Comparison of ENCODE assay signal across 10 mouse cellular contexts in genomic region chr19:60950056-60950869, GRCm38 (mm10).
DNase-seq lines count a peak whose midpoint lies in the region; ATAC-seq lines count a peak whose summit lies in the region.
"Had no signal": no experiment of that assay in that cellular context is flagged by ENCODE, and none has a peak within 500 bp of the region (broad histone marks: within the 10 kb centered on the region; RNA-seq: fewer than 3 reads in every experiment).

No protein-coding gene starts in this region.

- H3K9me3 ChIP-seq in intestine, embryonic 14.5 days (ENCODE audit: control insufficient read depth, low read length): no peaks in the 10 kb centered on the region
- H3K9me3 ChIP-seq in intestine, embryonic 16.5 days (ENCODE audit: control insufficient read depth, low read length): no peaks in the 10 kb centered on the region
- H3K9me3 ChIP-seq in limb, embryonic 10.5 days (replicated peaks): no peaks in the 10 kb centered on the region
- H3K9me3 ChIP-seq: embryonic facial prominence, embryonic 12.5 days had no signal

- H3K9ac ChIP-seq in intestine, embryonic 14.5 days (ENCODE audit: low read length): no peak overlapping the region
- H3K9ac ChIP-seq in intestine, embryonic 16.5 days (ENCODE audit: low read depth, low read length): no peak overlapping the region
- H3K9ac ChIP-seq: embryonic facial prominence, embryonic 12.5 days had no signal

- WGBS in intestine, embryonic 14.5 days: 76% methylated on average over 7 of the region's 7 CpGs
- 81% methylated on average over 7 of the region's 7 CpGs for WGBS in intestine, embryonic 16.5 days
- WGBS in limb, embryonic 10.5 days: 88% methylated on average over 7 of the region's 7 CpGs

- ATAC-seq in intestine, embryonic 14.5 days (replicated peaks; ENCODE audit: low FRiP score, low TSS enrichment, low read depth): no peak
- ATAC-seq in intestine, embryonic 16.5 days: no peak

- peaks cover 3% of the 10 kb centered on the region; the same call in 1 of the 2 replicates for H3K4me1 ChIP-seq in intestine, embryonic 14.5 days (replicated peaks; ENCODE audit: control insufficient read depth, insufficient read depth, low read length)
- H3K4me1 ChIP-seq in intestine, embryonic 16.5 days (ENCODE audit: control insufficient read depth, insufficient read depth, low read length): no peaks in the 10 kb centered on the region
- peaks cover 21% of the 10 kb centered on the region for H3K4me1 ChIP-seq in limb, embryonic 10.5 days

- H3K36me3 ChIP-seq in intestine, embryonic 14.5 days (ENCODE audit: control insufficient read depth, insufficient read depth, low read length): no peaks in the 10 kb centered on the region
- H3K36me3 ChIP-seq in intestine, embryonic 16.5 days (ENCODE audit: control insufficient read depth, insufficient read depth, low read length): no peaks in the 10 kb centered on the region
- no peaks in the 10 kb centered on the region for H3K36me3 ChIP-seq in limb, embryonic 10.5 days
- H3K36me3 ChIP-seq: embryonic facial prominence, embryonic 12.5 days had no signal

- H3K27me3 ChIP-seq in intestine, embryonic 14.5 days (replicated peaks; ENCODE audit: control insufficient read depth, insufficient read depth, low read length): no peaks in the 10 kb centered on the region
- H3K27me3 ChIP-seq in intestine, embryonic 16.5 days (replicated peaks; ENCODE audit: control insufficient read depth, insufficient read depth, low read length): no peaks in the 10 kb centered on the region
- no peaks in the 10 kb centered on the region for H3K27me3 ChIP-seq in limb, embryonic 10.5 days (ENCODE audit: low read depth, poor library complexity, severe bottlenecking)
- H3K27me3 ChIP-seq: embryonic facial prominence, embryonic 12.5 days had no signal

- no peak overlapping the region for H3K27ac ChIP-seq in intestine, embryonic 14.5 days (ENCODE audit: low read depth)
- H3K27ac ChIP-seq in intestine, embryonic 16.5 days (ENCODE audit: low read length): no peak overlapping the region
- no peak overlapping the region for H3K27ac ChIP-seq in limb, embryonic 10.5 days
- H3K27ac ChIP-seq: embryonic facial prominence, embryonic 12.5 days had no signal

- H3K4me2 ChIP-seq in intestine, embryonic 14.5 days (ENCODE audit: low read length): no peak overlapping the region
- no peak overlapping the region for H3K4me2 ChIP-seq in intestine, embryonic 16.5 days (ENCODE audit: low read depth, low read length)
- H3K4me2 ChIP-seq: embryonic facial prominence, embryonic 12.5 days; midbrain, embryonic 11.5 days had no signal

- peak; percentile 48 for DNase-seq in intestine, embryonic 14.5 days (ENCODE audit: low spot score)
- DNase-seq in heart, adult 11 months: peak; percentile 98
- peak; percentile 25 to 54 for DNase-seq in kidney, adult 8-10 months
- DNase-seq in skeletal muscle tissue, adult 2 months (ENCODE audit: low read depth, low spot score): peak; percentile 43
- DNase-seq in left cerebral cortex, postnatal 36 days (ENCODE audit: low spot score in 2 of 2): no peak
- no peak for DNase-seq in limb, embryonic 10.5 days (ENCODE audit: low spot score)
- no peak for DNase-seq in left cerebral cortex, adult 11 months (ENCODE audit: low spot score)

- no peak overlapping the region for H3K4me3 ChIP-seq in intestine, embryonic 14.5 days (ENCODE audit: low read depth, low read length)
- H3K4me3 ChIP-seq in intestine, embryonic 16.5 days (ENCODE audit: low read length): no peak overlapping the region
- H3K4me3 ChIP-seq in limb, embryonic 10.5 days: no peak overlapping the region
- H3K4me3 ChIP-seq: embryonic facial prominence, embryonic 12.5 days had no signal

- intact Hi-C loops in left cerebral cortex, postnatal 36 days (cut with DNase I): no loop called here

Comparison
In these comparisons a context has a peak if more than half of its experiments do, and no peak if none do; other contexts are left out.
1. DNase-seq: peak in intestine, embryonic 14.5 days (single experiment), heart, adult 11 months (single experiment), kidney, adult 8-10 months (2 of 2) and skeletal muscle tissue, adult 2 months (single experiment); none in left cerebral cortex, postnatal 36 days (0 of 2), limb, embryonic 10.5 days (single experiment) and left cerebral cortex, adult 11 months (single experiment).